Mouse (Mus musculus) testis, adult 2 months (tissue): ENCODE results near the gene Klhl5.

ENCODE experiments used
- CTCF ChIP-seq: fragments of 200-500 bp; IDR thresholded peaks from 2 replicates; pipeline ENCODE4 v1.5.1; 2012; ENCODE audit warnings: low read depth, mild to moderate bottlenecking, inconsistent platforms, low read length, moderate library complexity; ENCODE audit not compliant: control insufficient read depth, insufficient read depth, insufficient replicate concordance
- POLR2A ChIP-seq: fragments of 200-500 bp; IDR thresholded peaks from 2 replicates; pipeline ENCODE4 v1.6.1; 2012; ENCODE audit warnings: low read depth, mild to moderate bottlenecking, inconsistent platforms, low read length, moderate library complexity; ENCODE audit not compliant: control insufficient read depth

- TF ChIP-seq POLR2A (no peak), CTCF (no peak)
These were observed 5.7 kb upstream of the Klhl5 start for GRCm38 (mm10) chr5:65101621-65102020.
